Mouse (Mus musculus): Measurements from ENCODE around the gene Rgs6.

Rgs6 gene

GRCm38 (mm10) chr12:83211146-83211822 lies 623.2 kb downstream of the Rgs6 start:
- no peak for DNase-seq
